Mouse (Mus musculus) cortical plate, adult 2 months (tissue): ENCODE results near the gene Capn11. TPM values are rescaled to one million over a fixed set of nuclear protein-coding genes. Genes with fewer than 3 reads are reported as not detected.
"Not testable (repeated sequence)": the region's sequence is repeated elsewhere in the genome, so short reads cannot be mapped to it uniquely, and the experiment has no call there.

Source experiments
- H3K27ac ChIP-seq: fragments of 200-500 bp; 2 replicates; pipeline ENCODE4 v1.5.1; 2012; ENCODE audit warnings: low read length, control low read depth, inconsistent platforms; ENCODE audit not compliant: insufficient read depth
- H3K4me1 ChIP-seq: fragments of 200-500 bp; 2 replicates; pipeline ENCODE4 v1.6.1; 2011; ENCODE audit warnings: low read length; ENCODE audit not compliant: control insufficient read depth, insufficient read depth
- H3K4me3 ChIP-seq: fragments of 200-500 bp; 2 replicates; pipeline ENCODE4 v1.5.1; 2011; ENCODE audit warnings: mild to moderate bottlenecking, low read length, control low read depth; ENCODE audit not compliant: insufficient read depth
- CTCF ChIP-seq: fragments of 200-500 bp; IDR thresholded peaks from 2 replicates; pipeline ENCODE4 v1.5.1; 2011; ENCODE audit warnings: mild to moderate bottlenecking, control low read depth, low read length; ENCODE audit not compliant: insufficient read depth; ENCODE audit errors: extremely low read depth
- POLR2A ChIP-seq: fragments of 200-500 bp; IDR thresholded peaks from 2 replicates; pipeline ENCODE4 v1.6.1; 2011; ENCODE audit warnings: mild to moderate bottlenecking, low read length, control low read depth; ENCODE audit not compliant: insufficient read depth; ENCODE audit errors: extremely low read depth
- polyA plus RNA-seq: library from polyadenylated mRNA; depleted of rRNA; stranded (reverse); fragments of >200 nt; gene quantifications from 2 replicates; pipeline ENCODE4 v1.2.3, GENCODE M21; 2012

Gene Capn11
- polyA plus RNA-seq, 1 experiment = 0.21 TPM

DNA sequence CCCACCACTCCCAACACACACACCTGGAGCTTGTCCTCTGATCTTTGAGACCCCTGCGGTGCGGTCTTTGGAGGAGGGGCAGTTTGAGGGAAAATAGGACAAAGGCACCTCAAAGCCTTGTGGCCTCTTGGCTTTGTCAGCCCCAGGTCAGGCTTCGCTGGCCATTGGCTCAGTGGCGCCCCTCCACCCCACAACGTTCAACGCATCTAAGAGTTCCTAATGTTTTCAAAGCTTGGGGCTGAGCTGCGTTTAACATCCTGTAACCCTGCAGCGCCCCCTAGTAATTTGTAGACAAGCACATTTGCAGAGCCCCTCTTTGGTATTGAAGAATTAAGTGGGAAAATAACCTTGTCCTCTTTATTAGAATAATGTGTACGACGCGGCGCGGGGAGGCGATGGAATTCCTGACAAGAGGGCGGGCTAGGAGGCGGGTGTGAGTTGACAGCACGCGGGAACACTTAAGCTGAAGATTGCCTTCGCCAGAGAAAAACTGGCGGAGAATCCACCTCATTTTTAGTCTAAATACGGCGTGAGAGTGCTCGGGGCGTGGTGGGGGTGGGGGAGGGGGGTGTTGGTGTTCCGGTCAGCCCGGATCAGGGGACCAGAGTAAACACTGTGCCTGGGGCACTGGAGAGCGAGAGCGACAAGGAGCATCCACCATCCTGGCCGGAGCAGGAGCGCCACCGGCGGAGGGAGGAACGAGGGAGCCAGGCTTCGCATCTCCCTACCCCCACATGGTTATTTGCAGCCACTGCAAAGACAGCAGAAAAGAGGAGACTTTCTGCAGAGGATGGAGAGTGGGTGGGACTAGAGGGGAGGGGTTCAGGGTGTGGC is 29.0 kb downstream of the Capn11 start:
- peak overlapping the region; percentile 24 for H3K4me3 ChIP-seq
- TF ChIP-seq POLR2A (peak; percentile 49; the same call in 1 of the 2 replicates), CTCF (peak; percentile 49)
- peaks cover 2% of the 10 kb centered on the region; the same call in 1 of the 2 replicates for H3K4me1 ChIP-seq
- no peak overlapping the region for H3K27ac ChIP-seq

DNA sequence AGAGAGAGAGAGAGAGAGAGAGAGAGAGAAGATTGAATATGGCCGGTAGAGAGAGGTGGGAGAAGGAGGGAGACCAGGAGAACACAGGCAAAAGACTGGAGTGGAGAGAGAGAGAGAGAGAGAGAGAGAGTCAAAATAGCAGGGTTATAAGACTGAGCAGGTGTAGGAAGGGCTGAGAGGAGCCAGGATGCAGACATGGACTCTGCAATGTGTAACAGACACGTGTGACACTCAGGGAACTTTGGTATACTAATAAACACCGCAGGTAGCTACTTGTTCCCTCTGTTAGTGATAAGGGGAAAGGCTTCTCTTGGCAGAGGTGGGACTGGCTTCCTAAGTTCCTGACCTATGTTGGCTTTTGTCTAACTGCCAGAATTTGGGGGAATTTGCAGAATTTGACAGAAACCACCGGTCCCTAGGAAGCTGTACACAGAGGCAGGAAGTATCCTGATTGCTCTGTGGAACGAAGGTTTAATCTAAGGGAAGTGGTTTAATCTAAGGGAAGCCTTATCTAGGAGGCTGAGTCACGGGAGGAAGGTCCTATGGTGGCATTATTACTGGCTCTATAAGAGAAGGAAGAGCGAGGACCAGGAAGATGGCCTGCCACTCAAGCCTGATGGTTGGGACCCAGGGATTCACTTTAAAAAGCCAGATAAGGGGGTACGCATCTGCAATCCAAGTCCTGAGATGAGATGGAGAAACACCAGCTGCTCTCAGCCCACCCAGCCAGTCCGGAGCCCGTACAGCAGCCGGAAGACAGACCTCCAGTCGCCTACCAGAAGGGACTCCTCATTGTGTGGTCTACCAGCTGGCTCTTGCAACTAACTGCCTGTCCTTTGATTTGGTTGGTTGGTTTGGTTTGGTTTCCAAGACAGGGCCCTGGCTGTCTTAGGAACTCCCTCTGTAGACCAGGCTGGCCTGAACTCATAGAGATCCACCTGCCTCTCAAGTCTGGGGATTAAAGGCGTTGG is 30.0 kb downstream of the Capn11 start:
- H3K4me1 ChIP-seq = peaks cover 2% of the 10 kb centered on the region; the same call in 1 of the 2 replicates
- H3K27ac ChIP-seq = no peak overlapping the region
- H3K4me3 ChIP-seq = peak overlapping the region; percentile 24; the same call in 1 of the 2 replicates
- TF ChIP-seq POLR2A (no peak), CTCF (no peak)

DNA sequence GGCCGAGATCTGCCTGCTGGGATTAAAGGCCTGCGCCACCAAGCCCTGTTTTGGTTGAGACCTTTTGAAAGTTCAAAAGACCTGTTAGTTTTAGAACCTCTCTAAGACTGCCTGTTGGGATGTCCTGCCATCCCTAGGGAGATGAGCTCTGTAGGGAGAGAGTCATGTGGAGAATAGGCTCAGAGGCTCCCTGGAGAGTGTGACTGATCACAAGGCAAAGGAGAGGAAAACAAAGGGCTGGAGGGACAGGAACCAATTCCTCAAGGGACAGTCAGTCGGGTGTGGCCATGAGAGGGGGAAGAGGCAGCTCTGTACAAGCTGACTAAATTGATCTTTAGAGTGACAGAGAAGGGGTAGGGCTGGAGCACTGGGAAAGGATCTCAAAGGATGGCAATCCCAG is 31.0 kb downstream of the Capn11 start:
- Histone ChIP-seq H3K27ac (no peak overlapping the region), H3K4me3 (no peak overlapping the region), H3K4me1 (peaks cover 2% of the 10 kb centered on the region; the same call in 1 of the 2 replicates)
- no peak for TF ChIP-seq POLR2A
- no peak for TF ChIP-seq CTCF

DNA sequence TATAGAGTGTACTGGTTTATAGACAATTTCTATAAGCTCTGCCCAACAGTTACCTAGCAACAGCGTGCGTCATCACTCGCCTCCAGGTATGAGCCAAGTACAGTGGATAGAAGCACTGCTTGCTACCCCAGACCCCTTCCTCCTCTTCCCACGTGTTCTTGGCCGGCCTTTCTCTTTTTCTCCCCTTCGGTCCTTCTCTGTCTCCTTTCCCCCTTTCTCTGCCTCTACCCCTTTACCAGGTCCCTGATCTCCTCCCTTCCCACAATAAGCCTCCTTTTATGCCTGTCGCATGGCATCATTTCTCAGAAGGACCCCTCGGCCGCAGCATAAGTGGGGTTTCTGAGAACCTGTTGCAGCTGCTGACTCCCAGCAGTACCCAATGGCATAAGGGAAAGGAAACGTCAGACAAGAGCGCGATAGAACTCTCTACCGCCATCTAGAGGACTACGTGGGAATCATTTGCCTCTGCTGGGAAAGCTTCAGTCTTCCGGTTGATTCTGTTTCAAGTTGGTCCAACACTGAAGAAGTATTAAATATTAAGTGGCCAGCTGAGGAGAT is 32.5 kb downstream of the Capn11 start:
- peaks cover 2% of the 10 kb centered on the region; the same call in 1 of the 2 replicates for H3K4me1 ChIP-seq
- no peak overlapping the region for H3K4me3 ChIP-seq
- TF ChIP-seq POLR2A (no peak), CTCF (peak; percentile 88)
- H3K27ac ChIP-seq = no peak overlapping the region

DNA sequence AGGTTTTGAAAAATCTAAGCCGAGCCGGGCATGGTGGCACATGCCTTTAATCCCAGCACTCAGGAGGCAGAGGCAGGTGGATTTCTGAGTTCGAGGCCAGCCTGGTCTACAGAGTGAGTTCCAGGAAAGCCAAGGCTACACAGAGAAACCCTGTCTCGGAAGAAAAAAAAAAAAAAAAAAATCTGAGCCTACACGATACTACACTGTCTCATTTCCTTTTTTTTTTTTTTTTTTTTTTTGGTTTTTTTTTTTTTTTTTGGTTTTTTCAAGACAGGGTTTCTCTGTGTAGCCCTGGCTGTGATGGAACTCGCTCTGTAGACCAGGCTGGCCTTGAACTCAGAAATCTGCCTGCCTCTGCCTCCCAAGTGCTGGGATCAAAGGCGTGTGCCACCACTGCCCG is 35.7 kb downstream of the Capn11 start:
- H3K27ac ChIP-seq, H3K4me1 ChIP-seq, H3K4me3 ChIP-seq: not testable (repeated sequence)

GRCm38 (mm10) chr17:45619386-45620256 is 39.5 kb downstream of the Capn11 start:
- Histone ChIP-seq H3K4me3 (no peak overlapping the region), H3K4me1 (no peaks in the 10 kb centered on the region), H3K27ac (0 out of 2 replicates have a peak overlapping the region, but pooled peaks have one; percentile 42)
- TF ChIP-seq CTCF = no peak
- no peak for TF ChIP-seq POLR2A

DNA sequence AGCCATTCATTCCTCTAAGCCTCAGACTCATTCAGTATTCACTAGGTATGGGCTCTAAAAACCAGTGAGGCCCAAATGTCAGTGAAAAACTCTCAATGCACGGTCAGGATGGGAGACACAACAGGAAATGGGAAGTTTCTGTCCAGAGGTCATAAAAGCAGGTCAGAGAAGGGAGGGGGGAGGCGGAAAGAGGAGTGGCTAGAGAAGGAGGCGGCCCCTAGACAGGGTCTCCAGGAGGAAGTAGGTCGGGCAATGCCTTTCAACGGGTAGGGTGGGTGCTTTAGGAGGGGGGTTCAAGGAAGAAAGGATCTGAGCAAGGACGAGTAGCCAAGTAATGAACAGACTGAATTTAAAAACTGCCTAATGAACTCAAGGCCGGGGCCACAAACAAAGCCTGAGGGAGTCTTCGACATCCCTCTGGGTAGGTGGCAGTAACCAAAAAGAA is 40.2 kb downstream of the Capn11 start:
- no peak for TF ChIP-seq CTCF
- TF ChIP-seq POLR2A = no peak
- no peak overlapping the region for H3K4me3 ChIP-seq
- H3K27ac ChIP-seq = 0 out of 2 replicates have a peak overlapping the region, but pooled peaks have one; percentile 42
- H3K4me1 ChIP-seq = no peaks in the 10 kb centered on the region

- TF ChIP-seq POLR2A (no peak), CTCF (no peak)
Observed at GRCm38 (mm10) chr17:45617655-45618054, 41.5 kb downstream of the Capn11 start.

More at GRCm38 (mm10) chr17:45617655-45618054, 41.5 kb downstream of the Capn11 start:
- Histone ChIP-seq H3K27ac (no peak overlapping the region), H3K4me3 (no peak overlapping the region), H3K4me1 (no peaks in the 10 kb centered on the region)
